11 mouse cellular contexts compared by ENCODE assay signal in the genomic region with DNA sequence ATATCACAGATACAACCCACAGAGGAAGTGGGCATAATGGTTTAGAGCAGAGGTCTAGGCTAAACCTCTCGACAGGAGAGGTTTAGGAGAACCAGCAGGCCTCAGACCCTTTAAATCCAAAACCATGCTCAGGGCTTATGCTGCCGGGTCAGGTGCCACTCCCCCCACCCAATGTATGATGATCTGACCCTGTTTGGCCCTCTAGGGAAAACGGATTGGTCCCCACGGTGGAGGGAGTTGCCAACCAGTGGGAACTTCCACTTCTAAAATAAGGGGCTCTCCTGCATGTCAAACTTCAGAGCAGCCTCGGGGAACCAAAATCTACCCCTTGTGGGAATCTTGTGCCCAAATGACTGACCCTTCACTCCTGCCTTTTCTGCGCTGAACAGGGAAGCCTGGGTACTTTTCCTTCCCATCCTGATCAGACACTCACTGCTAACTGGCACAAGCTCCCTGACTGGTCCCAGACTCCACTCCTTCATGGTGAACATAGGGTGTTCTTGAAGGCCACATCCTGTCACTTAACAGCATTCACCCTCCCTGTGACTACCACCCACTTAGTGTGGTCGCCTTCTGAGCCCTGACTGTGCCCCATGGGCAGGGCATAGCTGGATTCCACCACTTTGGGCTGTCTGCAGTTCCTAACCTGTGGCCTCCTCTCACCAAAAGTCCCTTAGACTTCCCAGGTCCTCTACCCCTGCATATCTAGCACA. TPM values are rescaled to one million over a fixed set of nuclear protein-coding genes. Genes with fewer than 3 reads are reported as not detected.
DNase-seq lines count a peak whose midpoint lies in the region; ATAC-seq lines count a peak whose summit lies in the region.
"Had no signal": no experiment of that assay in that cellular context is flagged by ENCODE, and none has a peak within 500 bp of the region (broad histone marks: within the 10 kb centered on the region; RNA-seq: fewer than 3 reads in every experiment).

No protein-coding gene starts in this region.

- H3K9me3 ChIP-seq in kidney, embryonic 15.5 days (replicated peaks): no peaks in the 10 kb centered on the region
- H3K9me3 ChIP-seq: embryonic facial prominence, embryonic 15.5 days; limb, embryonic 12.5 days had no signal

- peaks cover 70% of the 10 kb centered on the region for H3K4me1 ChIP-seq in kidney, embryonic 15.5 days

- 59% methylated on average over 7 of the region's 7 CpGs for WGBS in kidney, embryonic 15.5 days
- 39% methylated on average over 6 of the region's 7 CpGs for WGBS in macrophage (ENCODE audit: missing documents)

- ATAC-seq in kidney, embryonic 15.5 days (replicated peaks; ENCODE audit: low FRiP score): no peak
- peak; percentile 42 for ATAC-seq in activated CD4-positive, CD25-positive, alpha-beta regulatory T cell, adult 4 months
- ATAC-seq in erythroid progenitor cell, adult 5-6 weeks (replicated peaks; ENCODE audit: low FRiP score, poor library complexity, severe bottlenecking): no peak

- H3K79me2 ChIP-seq in macrophage (ENCODE audit: inconsistent target): peaks cover 31% of the 10 kb centered on the region; the same call in 1 of the 2 replicates

- H3K9ac ChIP-seq in kidney, embryonic 15.5 days: 0 out of 2 replicates have a peak overlapping the region, but pooled peaks have one; percentile 0
- H3K9ac ChIP-seq: embryonic facial prominence, embryonic 15.5 days; limb, embryonic 12.5 days had no signal

- no peaks in the 10 kb centered on the region for H3K36me3 ChIP-seq in kidney, embryonic 15.5 days
- no peaks in the 10 kb centered on the region for H3K36me3 ChIP-seq in macrophage (ENCODE audit: inconsistent target)
- H3K36me3 ChIP-seq: embryonic facial prominence, embryonic 15.5 days; limb, embryonic 12.5 days had no signal

- no peak overlapping the region for H3K4me3 ChIP-seq in kidney, embryonic 15.5 days (replicated peaks)
- no peak overlapping the region for H3K4me3 ChIP-seq in macrophage (ENCODE audit: inconsistent target)
- H3K4me3 ChIP-seq: embryonic facial prominence, embryonic 15.5 days; limb, embryonic 12.5 days had no signal

- H3K4me2 ChIP-seq in kidney, embryonic 15.5 days: no peak overlapping the region
- H3K4me2 ChIP-seq: embryonic facial prominence, embryonic 15.5 days; limb, embryonic 12.5 days had no signal

- H3K27ac ChIP-seq in kidney, embryonic 15.5 days: peak overlapping the region; percentile 73
- H3K27ac ChIP-seq in macrophage: peak overlapping the region; percentile 24; the same call in 1 of the 2 replicates
- H3K27ac ChIP-seq: limb, embryonic 12.5 days had no signal

- no peak for DNase-seq in kidney, postnatal 25 days
- DNase-seq in CD4-positive, CD25-positive, alpha-beta regulatory T cell, adult 2 months (ENCODE audit: low read depth, low spot score): peak; percentile 68
- no peak for DNase-seq in ovary, adult 18-20 months (ENCODE audit: low spot score)
- DNase-seq in testis, postnatal 14 days (ENCODE audit: low spot score): no peak
- DNase-seq: cerebellum, adult 9-11 months had no signal

- H3K27me3 ChIP-seq in kidney, embryonic 15.5 days: 0 out of 2 replicates have a peak, but pooled peaks cover 4% of the 10 kb centered on the region
- H3K27me3 ChIP-seq: embryonic facial prominence, embryonic 15.5 days had no signal

RNA-seq across cellular contexts. Expression of a gene that starts 3.6 kb away (rescaled TPM):
- 47.8 and 49.4 TPM in 2 replicates for polyA plus RNA-seq in kidney, embryonic 15.5 days (2015; fragmentation: Nextera tagmentation; extraction: Ambion mirVana)
- 100 to 1,000 TPM; 408 to 719 TPM for polyA plus RNA-seq in activated CD4-positive, CD25-positive, alpha-beta regulatory T cell, adult 4 months (2017; shearing (Covaris generic))
- total RNA-seq in macrophage (2018; cell fraction: chromatin; rRNA removed): 10 to 100 TPM; 17.5 to 85.2 (median 33.5) TPM
- 10 to 100 TPM; 45.0 to 89.8 (median 53.7) TPM for total RNA-seq in macrophage (2018; cell fraction: cytosol; rRNA removed)
- 10 to 100 TPM; 34.8 to 92.5 (median 66.7) TPM for total RNA-seq in macrophage (2018; cell fraction: nucleus; rRNA removed)
- 30.5 to 60.9 TPM (median 48.2 TPM) in 3 replicates for polyA plus RNA-seq in macrophage (2018)
- 310 and 373 TPM in 2 replicates for total RNA-seq in erythroid progenitor cell, adult 5-6 weeks (2015; ENCODE audit: low replicate concordance)
- 342 and 415 TPM in 2 replicates for total RNA-seq in erythroid progenitor cell, adult 5-6 weeks (2017; ENCODE audit: low replicate concordance)
